Mouse (Mus musculus) urinary bladder, postnatal 14 days (tissue): ENCODE measurements around the gene Ubash3a.
A peak's percentile ranks its signal among the peaks of the same experiment; 100 is the strongest.

Experiments
- DNase-seq: peaks from one replicate; pipeline ENCODE4 v3.0.0; 2021; ENCODE audit warnings: low spot score

Ubash3a gene

DNA sequence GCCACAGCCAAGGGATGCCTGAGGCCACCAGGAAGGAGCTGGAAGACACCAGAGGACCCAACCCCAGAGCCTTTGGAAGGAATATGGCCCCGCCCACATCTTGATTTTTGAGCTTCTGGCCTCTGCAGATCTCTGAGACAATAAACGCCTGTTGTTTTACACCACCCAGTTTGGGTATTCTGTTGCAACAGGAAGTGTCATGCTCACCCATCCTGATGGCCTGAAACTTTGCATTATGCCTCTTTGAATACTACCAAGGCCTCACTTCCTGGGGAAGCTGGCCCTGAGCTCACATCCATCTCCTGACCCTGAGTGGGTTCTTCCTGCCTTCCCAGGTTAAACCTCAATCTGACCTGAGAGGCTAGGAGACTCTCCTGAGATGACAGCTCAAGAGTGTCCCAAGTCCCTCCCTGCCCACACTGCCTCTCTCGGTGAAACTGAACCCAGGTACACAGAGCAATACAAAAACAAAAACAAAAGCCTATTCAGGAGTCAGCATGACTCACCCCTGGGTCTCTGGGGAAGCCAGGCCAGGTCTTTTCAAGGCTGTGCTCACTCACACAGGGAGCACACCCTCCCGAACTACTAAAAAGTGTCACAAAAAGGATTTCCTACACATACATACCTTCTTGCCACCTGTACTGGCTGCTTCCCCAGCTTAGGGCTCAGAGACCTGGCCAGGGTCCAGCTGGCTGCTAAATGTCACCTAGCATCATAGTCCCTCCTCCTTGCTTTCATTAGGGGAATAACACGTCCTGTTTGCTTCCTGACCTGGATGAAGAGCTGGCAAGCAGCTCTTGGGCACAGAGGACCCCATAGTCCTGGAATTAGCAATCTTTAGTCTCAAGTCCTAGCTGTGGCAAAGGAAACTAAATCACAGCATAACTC, 8.6 kb downstream of the Ubash3a start:
- DNase-seq = no peak

DNA sequence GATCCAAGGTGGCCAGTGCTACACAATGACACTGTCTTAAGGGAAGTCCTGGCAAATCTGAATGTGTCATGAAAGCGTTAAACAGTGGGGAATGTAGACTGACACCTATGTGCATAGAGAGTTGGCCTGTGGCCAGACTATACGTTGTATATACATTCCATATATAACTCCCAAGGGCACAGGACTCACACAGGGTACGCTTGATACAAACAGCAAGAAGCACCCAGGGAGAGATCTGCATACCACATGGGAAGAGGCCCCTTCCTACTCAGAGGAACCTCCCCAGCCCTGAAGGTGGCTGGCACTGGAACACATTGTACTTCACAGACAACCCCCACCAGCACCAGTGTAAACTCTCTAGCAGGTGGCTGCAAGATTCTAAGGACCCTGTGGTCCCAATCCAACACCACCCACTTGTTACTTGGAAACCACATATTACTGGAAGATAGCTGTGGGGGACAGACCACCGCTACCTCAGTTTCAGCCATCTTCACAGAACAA, 15.2 kb downstream of the Ubash3a start:
- no peak for DNase-seq

DNA sequence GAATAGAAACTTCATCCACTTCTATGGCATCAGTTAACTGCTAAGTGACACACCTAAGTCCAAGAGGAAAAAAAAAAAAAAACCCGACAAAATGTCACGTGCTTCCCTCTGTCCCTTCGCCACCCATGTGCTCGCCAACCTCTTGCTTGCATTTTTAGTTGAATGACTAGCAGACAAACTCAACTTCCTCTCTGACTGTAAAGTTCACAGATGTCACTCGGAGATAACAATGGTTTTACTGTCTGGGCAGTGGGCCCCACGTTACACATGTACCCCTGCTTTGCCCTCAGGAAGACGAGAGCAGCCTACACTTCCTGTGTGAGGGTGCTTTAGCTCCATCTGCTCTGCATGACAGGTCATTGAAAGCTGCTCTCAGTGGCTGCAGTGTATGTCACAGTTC, 16.2 kb downstream of the Ubash3a start:
- no peak for DNase-seq

DNA sequence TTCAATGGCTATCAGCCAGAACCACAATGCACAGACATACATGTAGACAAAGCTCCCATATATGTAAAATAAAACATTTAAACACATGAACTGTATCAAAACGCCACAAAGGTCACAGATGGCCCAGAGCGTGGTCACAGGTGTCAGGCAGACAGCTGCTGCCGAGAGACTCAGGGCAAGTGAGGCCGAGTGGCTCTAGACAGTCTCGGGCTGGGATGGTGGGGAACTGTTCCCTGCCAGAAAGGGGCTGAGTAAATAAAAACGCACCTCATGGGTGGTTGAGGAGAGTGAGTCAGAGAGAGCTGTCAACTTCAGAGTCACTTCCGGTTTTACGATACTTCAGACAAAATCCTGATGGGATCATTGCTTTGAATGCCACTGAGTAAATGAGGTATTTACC, 16.9 kb downstream of the Ubash3a start:
- no peak for DNase-seq

DNA sequence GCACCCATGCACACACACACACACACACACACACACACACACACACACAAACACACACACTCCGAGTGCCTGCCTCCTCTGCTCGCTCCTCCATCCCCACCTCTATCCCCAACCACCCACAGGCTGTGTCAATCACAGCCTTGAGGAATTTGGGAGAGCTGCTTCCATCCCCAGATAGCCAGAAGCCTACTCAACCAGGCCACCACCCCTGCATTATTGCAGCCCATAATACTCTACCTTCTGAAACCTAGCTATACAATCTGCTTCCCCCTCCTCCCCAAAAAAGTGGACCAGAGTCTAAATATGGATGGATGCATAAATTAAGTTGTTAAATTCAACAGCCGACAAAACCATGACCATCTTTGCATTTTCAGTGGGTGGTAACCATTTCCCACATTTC, 18.7 kb downstream of the Ubash3a start:
- no peak for DNase-seq

DNA sequence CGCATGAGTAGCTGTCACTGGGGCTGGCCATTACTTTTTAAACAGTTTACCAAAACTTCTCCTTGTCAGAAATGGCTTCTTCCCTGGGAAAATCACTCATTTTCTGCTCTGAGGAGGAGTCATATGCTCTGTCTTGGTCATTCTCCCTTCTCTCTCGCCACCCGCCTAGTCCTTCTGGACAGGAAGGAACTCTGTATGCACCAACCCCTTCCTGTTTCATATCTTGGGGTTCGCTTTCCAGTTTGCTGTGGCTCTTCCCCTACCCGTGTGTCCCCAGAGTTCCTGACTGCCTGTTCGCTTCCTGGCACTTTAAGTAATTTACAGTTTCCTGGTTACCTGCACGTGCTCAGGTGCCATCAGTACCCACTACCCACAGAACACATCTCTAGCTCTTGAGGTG, 19.3 kb downstream of the Ubash3a start:
- DNase-seq = no peak

DNA sequence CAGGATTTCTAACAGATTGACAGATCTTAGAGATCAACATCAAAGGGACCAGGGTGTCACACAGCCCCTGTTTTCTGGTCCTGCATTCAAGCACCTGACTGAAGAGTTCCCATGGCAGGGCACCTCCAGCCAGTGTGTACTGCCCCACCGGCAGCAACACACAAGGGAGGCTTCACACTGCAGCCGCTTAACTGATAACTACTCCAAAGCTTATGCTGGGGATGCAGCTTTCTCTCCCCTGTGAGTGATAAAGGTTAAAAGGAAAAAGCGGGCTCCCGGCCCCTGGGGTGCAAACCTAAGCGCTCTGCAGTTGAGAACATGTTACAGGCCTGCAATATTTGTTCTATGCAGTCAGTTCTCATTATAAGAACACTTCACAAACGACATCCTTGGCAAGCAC, 24.1 kb downstream of the Ubash3a start:
- DNase-seq = no peak

DNA sequence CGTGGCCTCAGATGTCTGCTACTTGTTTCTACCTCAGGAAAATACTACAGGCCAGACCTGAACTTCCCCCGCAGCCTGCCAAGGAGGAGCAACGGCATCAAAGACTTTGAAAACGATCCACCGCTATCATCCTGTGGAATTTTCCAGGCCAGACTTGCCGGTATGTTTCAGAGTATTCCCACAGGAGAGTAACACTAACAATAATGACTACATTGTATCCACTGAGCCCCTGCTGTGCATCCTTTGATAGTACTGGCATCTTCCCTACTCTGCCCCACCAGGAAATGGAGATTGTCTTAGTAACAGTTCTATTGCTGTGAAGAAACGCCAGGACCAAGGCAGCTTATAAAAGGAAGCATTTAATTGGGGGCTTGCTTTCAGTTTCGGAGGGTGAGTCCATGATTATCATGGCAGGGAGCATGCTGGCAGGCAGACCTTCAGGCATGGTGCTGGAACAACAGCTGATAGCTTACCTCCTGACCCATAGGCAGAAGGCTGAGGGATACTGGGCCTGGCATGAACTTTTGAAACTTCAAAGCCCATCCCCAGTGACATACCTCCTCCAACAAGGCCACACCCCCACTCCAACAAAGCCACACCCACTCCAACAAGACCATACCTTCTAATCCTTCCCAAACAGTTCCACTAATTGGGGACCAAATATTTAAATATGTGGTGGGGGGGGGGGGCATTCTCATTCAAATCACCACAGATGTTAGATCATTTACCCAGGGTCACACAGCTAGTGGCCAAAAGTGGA, 24.8 kb downstream of the Ubash3a start:
- no peak for DNase-seq

DNA sequence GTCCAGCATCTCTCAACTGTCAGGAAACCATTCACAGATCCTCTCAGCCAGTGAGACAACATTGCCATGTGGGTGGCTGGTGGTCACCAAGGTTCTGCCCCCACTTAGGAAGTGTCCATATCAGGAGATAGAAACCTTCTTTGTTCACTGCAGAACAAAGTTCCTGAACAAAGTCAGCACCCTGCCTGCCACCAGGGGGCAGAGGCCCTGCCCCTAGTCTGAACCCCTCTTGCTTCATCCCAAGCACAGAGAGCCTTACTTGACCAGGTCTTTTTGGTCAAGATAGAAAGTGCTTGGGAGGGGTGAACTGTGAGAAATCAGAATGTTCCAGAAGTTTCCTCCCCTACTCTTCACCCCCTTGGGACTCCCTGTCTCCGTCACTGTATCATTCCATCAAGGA, 28.2 kb downstream of the Ubash3a start:
- no peak for DNase-seq

DNA sequence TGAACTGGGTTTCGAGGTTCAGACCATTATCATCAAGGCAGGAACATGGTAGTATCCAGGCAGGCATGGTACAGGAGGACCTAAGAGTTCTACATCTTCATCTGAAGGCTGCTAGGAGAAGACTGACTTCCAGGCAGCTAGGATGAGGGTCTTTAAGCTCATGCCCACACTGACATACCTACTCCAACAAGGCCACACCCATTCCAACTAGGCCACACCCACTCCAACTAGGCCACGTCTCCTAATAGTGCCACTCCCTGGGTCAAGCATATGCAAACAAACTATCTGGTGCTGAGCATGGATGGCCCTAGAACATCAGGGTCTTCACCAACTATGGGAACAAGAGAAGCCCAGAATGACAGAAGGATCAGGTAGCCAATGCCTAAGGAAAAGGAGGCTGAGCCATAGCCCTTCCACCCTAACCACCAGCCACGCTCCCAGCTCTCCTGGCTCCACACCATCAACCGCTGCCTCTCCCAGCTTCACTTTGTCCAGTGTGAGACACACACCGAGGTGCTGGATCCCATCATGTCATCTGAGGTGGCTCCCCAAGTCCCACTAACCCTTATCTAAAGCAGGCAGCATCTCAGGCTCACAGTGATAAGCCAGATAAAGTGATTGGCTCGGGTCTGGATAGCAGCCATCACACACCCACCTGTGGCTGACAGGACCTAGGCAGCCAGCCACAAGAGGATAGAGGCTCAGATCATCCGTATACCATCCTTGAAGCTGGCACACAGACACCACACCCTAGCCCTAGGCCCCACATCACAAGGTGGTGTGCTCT, 30.8 kb downstream of the Ubash3a start:
- DNase-seq = no peak

DNA sequence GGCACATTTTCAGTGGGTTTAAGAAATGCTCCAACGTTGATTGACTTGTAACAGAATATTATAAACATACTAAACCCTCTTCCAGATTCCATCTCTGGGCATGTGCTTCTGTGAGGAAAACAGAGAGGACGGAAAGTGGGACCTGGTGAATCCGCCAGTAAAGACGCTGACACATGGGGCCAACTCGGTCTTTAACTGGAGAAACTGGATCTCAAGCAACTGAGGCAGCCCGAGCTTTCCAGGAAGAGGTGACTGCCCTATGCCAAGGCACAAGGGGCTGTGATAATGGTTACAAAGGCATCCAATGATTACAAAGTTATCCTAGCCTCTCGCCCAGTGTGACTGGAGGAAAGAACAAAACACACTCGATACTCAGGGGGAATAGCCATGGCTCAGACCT, 33.5 kb downstream of the Ubash3a start:
- DNase-seq = no peak

DNA sequence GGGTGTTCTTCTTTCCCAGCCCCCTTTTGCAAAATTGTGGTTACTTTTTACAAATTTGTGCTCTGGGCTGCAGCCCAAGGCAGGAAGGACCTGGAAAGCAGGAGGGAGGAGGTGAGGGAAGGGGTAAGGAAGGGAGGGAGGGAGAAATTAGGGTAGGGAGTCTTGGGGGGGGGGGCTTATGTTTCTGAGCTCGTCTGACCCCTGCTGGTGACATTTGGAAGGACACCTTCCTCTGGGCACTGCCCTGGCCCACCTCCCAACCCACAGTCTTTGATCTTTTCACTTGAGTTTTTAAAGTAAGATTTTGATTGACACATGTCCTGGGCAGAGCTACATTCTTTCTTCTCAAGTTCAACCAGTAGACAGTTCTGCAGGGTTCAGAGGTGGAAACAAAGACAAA, 35.1 kb downstream of the Ubash3a start:
- no peak for DNase-seq

DNA sequence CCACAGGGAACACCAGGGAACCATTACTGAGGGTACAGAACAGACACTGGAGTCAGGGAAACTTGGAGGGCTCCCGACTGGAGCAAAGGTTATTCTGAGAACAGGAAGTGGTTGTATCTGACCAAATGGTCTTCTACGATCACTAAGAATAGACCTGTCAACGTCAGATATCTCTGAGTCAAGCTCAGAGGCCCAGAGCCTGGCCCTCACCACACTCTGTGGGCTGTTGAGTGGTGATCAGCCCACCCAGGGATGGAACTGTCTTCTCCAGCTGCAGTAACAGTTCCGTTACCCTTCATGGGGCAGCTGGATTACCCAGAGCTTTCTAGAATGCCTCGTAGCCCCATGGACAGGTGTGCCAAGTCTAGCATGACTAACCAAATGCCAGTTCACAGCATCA, 37.6 kb downstream of the Ubash3a start:
- no peak for DNase-seq

DNA sequence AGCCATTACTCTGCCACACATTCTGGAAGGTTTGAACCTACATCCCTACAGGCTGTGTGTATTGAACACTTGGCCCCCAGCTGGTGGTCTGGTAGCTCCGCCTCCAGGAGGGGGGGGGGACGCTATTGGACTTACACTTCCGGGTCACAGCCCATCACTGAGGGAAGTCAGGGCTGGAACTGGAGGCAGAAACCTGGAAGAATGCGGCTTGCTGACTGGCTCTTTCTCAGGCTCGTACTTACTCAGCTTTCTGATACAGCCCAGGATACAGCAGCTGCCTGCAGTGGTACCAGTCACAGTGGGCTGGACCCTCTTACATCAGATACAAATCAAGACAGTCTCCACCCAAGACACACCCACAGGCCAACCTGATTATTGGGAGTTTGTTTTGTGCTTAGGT, 39.5 kb downstream of the Ubash3a start:
- no peak for DNase-seq

DNA sequence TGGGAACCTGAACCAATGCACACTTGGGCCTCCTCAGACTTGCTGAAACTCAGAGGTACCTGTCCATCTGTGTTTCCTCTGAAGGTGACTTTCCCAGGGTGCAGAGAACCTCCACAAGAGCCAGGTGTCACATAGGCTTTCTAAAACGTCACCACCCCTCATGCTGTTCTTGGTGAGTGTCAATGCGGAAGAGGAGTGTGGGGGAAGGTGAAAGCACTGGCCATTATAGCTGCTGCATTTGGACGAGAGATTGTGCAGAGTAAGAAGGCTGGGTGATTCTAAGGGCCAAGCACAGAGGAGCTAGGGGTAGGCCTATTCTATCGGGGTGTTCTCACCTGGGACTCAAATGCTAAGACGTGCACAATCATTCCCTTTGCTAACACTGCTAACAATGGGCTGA, 46.3 kb downstream of the Ubash3a start:
- DNase-seq = no peak

DNA sequence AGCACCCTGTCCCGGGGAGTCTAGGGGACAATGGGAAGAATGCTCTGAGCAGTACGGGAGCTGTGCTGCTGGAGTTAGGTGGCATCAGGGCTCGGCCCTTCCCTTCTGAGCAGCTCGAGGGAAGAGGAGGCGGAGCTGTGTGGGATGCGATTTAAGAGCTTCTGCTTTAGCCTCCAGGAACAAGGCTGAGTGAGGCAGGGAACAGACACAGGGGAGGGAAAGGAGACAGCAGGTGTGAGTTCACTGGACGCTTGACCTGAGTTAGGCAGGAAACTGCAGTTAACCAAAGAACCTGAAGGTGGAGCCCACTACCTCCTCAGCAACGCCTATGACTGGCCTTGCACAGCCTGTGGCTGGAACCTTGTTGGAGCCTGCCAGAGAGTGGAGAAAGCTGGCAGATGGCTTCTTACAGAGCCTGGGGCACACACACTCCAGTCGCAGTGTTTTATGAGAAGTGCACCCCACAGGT, 46.8 kb downstream of the Ubash3a start:
- peak; percentile 86 for DNase-seq

DNA sequence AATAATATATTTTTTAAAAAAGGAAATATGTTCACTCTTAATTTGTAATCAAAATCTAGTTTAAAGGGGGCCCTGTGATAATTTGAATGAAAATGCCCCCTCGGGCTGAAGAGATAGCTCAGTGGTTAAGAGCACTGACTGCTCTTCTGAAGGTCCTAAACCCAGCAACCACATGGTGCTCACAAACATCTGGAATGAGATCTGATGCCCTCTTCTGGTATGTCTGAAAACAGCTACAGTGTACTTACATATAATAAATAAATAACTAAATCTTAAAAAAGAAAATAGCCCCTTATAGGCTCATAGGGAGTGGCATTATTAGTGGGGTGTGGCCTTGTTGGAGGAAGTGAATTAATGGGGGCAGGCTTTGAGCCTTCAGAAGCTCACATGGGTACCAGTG, 49.5 kb downstream of the Ubash3a start:
- no peak for DNase-seq

DNA sequence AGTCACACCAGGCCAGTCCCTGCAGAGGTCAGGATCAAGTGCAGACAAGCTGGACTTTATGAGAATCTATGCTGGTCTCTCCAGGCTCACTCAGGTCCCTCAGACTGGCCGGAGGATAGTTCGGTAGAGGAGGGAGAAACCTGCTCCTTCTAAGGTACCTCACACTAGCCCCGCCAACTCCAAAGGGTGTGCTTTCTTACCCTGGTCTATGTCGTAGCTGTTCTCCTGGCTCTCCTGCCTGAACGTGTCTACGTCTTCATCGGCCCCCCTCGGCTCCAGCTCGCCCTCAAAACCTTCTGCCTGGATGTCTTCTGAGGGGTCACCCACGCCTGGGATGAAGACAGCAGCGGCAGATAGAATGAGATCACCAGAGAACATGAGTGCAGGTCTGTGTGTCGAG, 50.2 kb downstream of the Ubash3a start:
- no peak for DNase-seq

DNA sequence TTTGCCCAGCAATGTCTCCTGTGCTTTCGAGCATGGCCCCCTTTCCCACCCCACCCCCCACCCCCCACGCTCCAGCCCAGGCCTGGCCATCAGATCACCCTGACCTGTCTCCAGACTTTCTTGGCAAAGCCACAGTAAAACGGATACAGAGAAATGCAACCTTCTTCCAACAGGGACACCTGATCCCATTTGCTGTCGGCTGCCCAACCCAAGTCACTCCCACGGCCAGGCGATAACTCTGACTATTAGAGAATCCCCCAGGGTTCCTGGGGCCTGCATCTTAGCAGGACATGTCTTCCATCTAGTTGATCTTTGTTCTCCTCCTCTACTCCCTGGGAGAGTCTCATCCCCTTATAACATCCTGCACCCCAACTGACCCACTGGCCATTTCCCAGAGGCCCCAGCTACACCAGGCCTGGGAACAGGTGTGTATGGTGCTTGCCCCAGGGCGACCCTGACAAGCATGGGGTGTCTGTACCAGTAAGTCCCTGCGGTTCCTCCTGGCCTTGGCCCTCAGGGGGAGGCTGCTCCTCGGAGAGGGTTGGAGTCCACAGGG, 50.7 kb downstream of the Ubash3a start:
- DNase-seq = no peak

DNA sequence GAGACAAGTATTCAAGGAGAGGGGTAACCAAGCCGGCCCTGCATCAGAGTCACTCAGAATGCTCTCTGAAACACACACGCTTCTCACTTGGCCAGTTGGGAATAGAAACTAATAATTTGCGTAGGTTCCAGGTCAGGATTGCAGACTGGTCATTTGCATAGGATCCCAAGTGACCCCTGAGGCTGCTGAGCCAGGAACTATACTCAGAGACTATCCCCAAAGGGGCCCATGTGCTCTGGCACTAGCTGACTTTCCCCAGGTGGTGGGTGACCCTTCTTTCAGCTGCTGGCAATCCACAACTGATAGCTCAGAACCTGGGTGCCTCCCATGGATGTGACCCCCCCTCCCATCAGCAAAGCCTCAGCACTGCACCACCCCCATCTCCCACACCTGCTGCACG, 51.5 kb downstream of the Ubash3a start:
- DNase-seq = no peak

DNA sequence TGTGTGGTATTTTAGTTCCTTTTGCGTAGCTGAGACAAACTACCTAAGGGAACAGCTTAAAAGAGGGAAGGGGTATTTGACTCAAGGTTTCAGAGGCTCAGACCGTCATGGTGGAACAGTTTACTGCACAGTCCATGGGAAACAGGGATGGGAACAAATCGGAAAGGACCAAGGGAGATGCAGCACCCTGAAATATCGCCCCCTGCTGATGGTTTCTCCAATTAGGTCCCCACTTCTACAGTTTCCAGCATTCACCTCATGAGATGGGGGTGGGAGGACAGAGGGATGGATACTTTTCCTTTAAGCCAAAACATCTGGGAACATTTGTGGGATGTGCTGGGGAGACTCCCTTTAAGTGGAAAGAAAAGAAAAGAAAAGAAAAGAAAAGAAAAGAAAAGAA, 52.2 kb downstream of the Ubash3a start:
- no peak for DNase-seq

DNA sequence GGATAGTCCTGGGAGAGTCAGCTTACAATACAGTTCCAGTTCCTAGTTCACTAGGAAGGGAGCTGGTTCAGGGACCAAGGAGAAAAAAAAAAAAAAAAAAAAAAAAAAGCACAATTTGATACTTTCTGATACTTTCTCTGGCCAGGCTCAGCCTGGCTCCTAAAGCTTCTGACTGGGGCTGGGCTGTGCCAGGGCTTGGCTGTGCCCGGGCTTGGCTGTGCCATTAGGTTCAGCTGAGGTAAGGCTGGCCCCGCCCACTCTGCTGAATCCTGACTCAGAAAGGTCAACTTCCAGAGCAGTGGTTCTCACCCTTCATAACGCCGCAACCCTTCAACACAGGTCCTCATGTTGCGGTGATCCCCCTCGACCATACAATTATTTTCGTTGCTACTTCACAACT, 52.8 kb downstream of the Ubash3a start:
- peak; percentile 73 for DNase-seq
